Mouse (Mus musculus) kidney, postnatal 14 days (tissue): ENCODE measurements around the gene Vps52.
A peak's percentile ranks its signal among the peaks of the same experiment; 100 is the strongest.
"Not testable (repeated sequence)": the region's sequence is repeated elsewhere in the genome, so short reads cannot be mapped to it uniquely, and the experiment has no call there.

Source experiments
- DNase-seq: peaks from one replicate; pipeline ENCODE4 v3.0.0; 2022; ENCODE audit warnings: mixed read lengths

The Vps52 gene

DNA sequence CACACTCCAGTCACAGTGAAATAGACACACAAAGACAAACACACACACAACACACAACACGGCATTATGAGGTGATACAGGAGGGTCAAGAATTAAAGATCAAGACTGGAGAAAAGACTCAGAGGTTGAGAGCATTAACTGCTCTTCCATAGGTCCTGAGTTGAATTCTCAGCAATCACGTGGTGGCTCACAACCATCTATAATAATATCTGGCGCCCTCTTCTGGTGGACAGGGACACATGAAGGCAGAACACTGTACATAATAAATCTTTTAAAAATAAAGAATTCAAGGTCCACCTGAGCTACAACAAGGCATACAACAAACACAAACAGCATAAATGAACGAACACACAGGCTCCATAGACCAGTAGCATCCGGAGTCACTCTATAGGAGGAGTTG, 13.3 kb downstream of the Vps52 start:
- DNase-seq, result peak; percentile 43

DNA sequence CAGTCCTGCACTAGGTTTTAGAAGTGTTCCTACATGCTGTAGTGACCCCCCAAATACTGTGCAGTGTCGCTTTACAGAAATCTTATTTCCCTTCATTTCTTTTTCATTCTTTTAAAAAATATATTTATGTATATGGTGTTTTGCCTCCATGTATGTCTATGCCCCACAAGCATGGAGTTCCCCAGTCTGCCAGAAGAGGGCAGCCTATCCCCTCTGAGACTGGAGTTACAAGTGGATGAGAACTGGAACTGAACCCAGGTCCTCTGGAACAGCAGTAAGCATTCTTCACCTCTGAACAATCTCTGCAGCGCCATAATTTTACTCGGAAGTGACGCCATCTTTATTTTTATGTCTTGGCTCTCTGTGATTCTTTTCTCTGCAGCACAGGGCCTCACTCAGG, 13.8 kb downstream of the Vps52 start:
- DNase-seq, result no peak

DNA sequence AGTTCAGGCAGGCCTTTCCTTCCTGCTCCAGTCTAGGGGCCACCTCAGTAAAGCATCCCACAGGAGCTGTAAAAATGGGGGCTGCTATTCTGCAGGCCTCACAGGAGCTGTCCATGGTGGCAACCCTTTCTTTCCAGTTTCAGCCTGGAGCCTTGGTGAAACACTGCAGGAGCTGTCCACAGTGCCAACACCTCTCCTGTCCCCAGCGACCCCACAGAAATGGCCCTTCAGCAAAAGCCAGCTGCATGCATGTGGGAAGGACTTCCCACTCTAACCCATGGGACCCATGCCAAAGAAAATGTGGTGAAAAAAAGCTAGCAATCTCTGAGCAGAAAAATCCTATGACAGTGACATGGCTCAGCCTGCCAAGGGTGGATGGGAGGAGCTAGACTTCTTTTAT, 17.1 kb downstream of the Vps52 start:
- DNase-seq, result peak; percentile 56

DNA sequence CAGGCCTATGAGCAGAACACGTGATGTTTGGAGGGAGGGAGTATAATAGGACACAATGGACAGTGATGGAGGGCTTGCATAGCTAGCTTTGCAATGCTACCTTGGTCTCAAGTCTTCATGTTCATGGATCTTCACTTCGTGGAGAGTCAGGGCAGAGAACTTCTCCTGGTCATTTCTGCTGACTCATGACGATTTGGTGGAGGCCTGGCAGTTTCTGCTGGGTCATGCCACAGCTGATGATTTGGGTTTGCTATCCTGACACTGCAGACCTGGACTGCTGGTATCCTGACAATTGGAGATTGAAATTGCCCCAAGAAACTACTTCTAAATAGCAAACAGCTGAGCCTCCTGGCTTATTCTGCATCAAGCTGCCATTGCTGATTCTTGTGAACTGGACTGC, 18.0 kb downstream of the Vps52 start:
- DNase-seq, result no peak

DNA sequence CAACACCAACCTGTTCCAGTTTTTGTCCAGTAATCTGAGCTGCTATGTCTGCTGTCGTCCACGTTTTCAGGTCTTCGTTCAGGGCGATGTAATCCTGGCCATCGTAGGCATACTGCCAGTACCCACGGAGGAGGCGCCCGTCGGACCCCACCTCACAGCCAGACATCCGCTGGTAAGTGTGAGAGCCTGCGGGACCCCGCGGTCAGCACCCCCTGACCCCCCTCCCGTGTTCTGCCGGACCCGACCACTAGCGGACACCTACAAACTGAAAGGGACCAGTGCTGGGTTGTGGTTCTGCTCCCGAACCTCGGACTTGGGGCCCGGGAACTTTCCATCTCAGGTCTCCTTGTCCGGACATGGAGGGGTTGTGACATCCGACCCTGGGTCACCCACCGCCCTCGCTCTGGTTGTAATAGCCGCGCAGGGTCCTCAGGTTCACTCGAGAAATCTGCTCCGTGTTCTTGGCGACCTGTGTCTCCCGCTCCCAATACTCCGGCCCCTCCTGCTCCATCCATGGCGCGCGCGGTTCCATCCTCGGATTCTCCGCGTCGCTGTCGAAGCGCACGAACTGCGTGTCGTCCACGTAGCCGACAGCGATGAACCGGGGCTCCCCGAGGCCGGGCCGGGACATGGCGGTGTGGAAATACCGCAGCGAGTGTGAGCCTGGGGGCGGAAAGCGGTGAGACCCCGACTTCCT, 22.4 kb downstream of the Vps52 start:
- DNase-seq, result no peak

DNA sequence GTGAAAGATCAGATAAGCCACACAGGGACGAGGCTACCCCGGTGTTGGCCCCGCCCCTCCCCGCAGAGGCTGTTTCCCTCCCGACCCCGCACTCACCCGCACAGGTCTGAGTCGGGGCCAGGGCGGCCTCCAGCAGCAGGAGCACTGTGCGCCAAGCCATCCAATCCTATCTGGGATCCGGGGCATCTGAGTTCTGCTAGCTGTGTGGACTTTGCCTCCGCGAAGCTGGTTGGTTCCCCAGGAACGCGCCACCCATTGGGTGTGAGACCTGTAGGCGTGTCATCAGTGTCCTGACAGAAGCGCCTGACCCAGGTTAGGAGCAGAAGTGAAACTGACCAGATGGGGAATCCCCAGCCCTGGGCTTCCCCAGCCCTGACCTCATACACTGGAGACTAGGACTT, 23.0 kb downstream of the Vps52 start:
- DNase-seq, result peak; percentile 92

DNA sequence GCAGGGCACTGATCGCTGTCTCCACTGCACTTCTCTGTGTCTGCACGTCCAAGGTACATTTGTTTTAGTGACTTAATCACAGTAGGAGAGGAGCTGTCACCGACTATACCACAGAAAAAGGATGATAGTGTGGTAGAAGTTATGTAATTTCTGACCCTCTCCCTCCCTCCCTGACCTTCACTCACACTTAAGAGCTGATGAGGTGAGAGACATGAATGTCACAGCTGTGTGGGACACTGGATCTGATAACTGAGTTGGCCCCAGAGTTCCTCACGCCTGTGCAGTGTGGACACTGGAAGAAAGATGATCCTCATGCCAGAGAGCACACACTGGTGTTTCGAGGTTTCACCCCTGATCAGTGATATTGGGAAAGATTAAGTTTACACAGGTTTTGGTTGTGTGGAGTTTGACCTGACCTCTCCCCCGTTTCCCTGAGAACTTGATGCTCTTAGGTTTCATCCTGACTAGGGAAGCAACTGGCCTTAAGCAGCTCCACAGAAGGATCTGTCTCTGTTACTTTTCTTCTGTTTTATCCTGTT, 24.0 kb downstream of the Vps52 start:
- no peak for DNase-seq

DNA sequence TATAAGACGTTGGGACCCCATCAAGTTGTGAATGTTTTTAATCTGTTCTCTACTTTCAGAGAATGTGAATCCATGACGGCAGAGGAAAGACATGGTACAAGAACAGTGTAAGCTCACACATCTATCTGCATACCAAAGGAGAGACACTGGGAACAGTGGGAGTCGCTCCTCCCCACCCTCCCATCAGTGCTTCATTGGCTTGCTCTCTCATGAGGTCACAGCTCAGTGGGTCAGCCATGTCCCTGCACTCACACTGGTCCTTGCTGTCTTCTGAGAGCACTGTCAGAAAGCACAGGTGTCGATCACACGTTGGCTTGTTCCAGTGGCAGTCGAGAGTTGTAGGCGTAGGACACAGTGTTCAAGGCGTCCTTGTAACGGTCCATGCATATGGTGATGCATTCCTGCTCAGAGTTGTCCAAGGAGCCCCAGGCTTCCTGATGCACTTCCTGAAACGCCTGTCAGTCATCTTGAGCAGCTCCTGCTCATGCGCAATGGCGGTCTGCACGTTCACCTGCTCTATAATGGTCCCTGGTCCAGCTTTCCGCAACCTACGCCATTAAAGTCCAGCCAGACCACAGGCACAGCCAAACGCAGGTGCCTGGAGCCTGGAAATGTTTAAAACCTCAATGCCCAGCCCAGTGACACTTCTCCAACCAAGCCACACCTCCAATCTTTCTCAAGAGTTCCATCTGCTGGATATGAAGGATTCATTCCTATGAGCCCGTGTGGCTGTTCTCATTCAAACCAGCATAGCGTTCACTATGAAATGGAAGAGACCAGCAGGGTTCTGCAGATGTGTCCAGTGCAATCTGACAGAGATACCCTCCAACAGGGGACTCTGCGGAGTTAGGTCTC, 24.8 kb downstream of the Vps52 start:
- DNase-seq, result no peak

DNA sequence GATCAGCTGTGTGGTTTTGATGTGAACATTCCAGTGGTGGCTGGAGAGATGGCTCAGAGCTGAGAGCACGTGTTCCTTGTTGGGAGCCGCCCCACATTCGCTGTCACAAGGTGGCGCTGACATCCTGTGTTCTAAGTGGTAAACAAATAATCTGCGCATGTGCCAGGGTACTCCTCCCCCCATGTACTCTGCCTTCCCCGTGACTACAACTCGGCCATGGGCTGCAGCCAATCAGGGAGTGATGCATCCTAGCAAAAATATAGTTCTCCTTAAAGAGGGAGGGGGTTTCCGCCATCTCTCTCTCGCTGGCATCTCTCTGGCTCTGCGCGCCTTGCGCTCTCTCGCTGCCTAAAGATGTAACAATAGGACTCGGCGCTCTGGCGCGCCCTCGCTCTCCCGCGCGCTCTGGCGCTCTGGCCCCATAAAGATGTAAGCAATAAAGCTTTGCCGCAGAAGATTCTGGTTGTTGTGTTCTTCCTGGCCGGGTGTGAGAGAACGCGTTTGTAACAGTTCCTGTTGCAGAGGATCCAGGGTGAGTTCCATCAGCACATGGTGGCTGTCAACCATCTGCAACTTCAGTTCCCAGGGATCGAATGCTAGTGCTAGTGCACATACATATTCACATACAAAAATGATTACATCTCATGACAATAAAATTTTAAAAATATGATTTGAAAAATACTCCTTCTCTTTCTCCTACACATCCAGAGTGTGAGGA, 25.7 kb downstream of the Vps52 start:
- DNase-seq, result peak; percentile 93

DNA sequence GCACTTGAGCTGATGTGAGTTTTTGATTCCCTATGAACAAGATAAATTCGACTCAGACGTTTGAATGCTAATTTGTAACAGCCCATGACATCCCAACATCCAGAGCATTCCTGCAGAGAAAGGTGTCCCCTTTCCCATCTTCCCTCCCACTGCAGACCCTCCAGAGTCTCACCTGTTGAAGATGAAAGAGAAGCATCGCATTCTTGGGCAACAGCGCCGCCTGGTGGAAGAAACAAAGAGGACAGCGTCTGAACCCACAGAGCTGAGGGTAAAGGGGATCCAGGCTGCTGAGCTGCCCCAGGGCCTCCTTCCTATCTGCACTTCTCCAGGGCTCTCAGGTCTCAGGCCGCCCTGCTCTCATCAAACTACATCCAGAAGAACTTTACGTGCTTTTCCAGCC, 26.5 kb downstream of the Vps52 start:
- peak; percentile 58 for DNase-seq

DNA sequence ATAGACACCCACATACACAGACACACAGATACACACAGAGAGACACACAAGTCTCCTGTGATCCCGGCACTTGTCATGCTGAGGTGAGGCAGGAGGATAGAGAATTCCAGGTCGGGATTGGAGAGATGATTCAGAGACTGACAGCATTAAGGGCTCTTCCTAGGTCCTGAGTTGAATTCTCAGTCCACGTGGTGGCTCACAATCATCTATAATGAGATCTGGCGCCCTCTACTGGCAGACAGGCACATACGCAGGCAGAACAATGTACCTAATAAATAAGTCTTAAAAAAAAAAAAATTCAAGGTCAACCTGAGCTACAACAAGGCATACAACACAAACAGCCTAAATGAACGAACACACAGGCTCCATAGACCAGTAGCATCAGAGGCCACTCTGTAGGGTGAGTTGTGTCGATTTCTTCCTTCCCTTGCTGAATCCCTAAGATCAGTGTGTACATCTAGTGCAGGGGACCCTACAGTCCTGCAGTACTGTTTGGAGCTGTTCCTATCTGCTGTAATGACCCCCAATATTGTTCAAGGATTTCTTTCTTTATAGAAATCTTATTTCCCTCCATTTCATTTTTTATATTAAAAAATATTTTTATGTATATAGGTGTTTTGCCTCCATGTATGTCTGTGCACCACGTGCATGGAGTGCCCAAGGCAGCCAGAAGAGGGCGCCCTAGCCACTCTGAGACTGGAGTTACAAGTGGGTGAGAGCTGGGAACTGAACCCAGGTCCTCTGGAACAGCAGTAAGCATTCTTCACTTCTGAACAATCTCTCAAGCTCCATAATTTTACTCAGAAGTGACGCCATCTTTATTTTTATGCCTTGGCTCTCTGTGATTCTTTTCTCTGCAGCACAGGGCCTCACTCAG, 36.4 kb downstream of the Vps52 start:
- DNase-seq, result peak; percentile 64

DNA sequence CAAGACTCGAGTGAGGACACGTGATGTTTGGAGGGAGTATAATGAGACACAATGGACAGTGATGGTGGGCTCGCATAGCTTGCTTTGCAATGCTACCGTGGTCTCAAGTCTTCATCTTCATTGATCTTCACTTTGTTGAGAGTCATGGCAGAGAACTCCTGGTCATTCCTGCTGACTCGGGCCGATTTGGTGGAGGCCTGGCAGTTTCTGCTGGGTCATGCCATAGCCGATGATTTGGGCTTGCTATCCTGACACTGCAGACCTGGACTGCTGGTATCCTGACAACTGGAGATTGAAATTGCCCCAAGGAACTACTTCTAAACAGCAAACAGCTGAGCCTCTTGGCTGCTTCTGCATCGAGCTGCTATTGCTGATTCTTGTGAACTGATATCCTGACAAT, 39.3 kb downstream of the Vps52 start:
- DNase-seq, result no peak

DNA sequence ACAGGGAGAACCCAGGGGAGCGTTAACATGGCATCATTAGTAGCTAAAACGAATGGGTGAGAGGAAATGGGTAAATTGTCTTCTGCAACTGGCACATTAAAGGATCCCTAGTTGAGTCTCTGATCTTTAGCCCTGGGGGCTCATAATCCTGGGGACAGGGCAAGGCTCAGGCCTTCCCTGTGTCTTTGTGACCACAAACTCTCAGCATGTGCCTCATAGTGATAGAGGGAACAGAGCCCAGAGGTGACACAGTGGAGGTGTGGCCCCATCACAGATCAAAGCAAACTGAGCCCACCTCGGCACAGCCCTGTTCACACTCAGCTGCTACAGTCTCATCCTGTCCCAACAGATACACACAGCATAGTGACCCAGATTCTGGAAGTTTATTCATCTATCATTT, 40.0 kb downstream of the Vps52 start:
- no peak for DNase-seq

DNA sequence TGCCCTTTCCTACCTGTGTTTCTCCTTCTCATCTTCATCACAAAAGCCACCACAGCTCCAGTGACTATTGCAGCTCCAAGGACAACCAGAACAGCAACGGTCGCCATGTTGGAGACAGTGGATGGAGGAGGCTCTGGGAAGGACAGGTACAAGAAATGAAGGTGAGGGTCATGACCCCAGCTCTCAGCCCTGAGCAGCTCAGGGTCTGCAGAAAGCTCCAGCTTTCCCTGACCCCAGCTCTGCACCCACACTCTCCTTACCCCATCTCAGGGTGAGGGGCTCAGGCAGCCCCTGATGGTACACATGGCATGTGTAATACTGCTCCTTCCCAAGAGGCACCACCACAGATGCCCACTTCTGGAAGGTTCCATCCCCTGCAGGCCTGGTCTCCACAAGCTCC, 41.4 kb downstream of the Vps52 start:
- not testable (repeated sequence) for DNase-seq

DNA sequence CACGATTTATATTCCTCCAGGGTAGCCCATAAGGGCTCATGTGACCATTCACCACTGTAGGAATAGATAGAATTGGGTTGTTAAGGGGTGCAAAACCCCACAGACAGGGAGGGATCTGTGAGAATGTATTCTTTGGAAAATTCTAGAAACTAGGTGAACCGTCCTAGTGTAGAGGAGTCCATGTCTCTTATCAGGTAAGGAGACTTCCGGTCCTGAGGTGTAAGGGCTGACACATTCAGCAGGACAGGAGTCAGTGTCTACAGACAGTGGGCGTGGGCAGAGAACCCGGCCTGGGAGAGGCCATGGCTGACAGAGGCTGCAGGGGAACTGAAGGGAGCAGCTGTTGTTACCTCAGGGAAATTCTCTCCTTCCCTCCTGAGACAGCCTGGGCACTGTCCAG, 43.1 kb downstream of the Vps52 start:
- not testable (repeated sequence) for DNase-seq

DNA sequence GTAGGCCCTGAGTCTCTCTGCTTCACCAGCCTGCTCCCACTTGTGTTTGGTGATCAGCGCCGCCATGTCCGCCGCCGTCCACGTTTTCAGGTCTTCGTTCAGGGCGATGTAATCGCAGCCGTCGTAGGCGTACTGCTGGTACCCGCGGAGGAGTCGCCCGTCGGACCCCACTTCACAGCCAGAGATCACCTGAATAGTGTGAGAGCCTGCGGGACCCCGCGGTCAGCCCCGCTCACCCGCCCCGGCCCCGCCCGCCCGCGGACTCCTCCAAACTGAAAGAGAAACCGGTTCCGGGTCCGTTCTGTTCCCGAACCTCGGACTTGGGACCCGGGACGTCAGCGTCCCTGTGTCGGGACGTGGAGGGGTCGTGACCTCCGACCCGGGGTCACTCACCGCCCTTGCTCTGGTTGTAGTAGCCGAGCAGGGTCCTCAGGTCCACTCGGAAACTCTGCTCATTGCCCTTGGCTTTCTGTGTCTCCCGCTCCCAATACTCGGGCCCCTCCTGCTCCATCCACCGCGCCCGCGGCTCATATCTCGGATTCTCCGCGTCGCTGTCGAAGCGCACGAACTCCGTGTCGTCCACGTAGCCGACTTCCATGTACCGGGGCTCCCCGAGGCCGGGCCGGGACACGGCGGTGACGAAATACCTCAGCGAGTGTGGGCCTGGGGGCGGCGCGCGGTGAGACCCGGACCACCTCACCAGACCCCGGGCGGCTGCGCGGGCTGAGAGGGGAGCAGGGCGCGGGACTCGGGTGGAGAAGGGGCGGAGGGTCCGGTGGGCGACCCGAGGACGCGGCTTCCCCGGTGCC, 43.9 kb downstream of the Vps52 start:
- peak; percentile 37 for DNase-seq

DNA sequence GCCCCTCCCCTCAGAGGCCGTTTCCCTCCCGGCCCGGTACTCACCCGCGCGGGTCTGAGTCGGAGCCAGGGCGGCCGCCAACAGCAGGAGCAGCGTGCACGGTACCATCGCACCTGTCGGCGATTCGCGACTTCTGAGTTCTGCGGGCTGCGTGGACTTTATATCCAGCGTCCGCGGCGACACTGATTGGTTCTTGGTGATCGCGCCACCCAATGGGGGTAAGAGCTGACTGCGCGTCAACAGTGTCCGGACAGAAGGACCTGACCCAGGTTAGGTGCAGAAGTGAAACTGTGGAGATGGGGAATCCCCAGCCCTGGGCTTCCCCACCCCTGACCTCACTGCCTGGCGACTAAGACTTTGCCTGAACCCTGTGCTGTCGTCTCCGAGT, 44.5 kb downstream of the Vps52 start, which contains the start of gene H2-K1:
Gene H2-K1 (minus strand): TSS at position 198 of the 388 bp plus-strand sequence.
- DNase-seq, result peak; percentile 94

DNA sequence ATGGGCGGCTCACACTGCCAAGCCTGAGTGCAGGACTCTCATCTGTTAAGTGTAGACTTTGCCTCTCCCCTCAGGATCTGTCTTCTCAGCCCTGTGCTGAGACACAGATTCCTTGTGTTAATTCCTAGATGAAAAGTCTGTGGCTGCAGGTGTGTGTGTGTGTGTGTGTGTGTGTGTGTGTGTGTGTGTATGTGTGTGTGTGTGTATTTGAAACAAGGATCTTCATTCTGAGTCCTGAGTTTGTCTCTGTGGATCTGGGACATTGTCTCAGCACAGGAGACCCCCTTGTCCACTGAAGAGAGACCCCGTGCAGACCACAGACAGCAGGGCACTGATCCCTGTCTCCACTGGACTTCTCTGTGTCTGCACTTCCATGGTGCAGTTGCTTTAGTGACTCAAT, 45.2 kb downstream of the Vps52 start:
- not testable (repeated sequence) for DNase-seq

DNA sequence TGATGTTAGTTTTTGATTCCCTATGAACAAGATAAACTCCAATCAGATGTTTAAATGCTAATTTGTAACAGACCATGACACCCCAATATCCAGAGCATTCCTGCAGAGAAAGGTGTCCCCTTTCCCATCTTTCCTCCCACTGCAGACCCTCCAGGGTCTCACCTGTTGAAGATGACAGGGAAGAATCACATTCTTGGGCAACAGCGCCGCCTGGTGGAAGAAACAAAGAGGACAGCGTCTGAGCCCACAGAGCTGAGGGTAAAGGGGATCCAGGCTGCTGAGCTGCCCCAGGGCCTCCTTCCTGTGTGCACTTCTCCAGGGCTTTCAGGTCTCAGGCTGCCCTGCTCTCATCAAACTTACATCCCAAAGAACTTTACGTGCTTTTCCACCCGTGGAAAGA, 47.8 kb downstream of the Vps52 start:
- DNase-seq, result no peak

DNA sequence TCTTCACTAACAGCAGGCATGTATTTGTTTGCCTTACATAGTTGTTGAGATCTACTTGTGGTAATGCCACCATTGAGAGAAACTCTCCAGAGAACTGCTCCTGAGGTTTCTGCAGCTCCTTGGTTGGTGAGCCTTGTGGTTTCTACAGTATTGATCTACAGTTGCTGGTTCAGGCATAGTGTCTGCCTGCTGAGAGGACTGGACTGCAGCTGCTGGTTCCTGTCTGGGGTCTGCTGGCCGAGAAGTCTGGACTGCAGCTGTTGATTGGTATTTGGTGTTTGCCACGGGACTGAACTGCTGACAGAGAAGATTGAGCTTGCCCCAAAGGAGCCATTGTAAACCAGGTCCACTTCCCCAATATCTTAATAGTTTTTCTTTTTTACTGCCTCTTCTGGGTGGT, 51.0 kb downstream of the Vps52 start:
- DNase-seq, result no peak

DNA sequence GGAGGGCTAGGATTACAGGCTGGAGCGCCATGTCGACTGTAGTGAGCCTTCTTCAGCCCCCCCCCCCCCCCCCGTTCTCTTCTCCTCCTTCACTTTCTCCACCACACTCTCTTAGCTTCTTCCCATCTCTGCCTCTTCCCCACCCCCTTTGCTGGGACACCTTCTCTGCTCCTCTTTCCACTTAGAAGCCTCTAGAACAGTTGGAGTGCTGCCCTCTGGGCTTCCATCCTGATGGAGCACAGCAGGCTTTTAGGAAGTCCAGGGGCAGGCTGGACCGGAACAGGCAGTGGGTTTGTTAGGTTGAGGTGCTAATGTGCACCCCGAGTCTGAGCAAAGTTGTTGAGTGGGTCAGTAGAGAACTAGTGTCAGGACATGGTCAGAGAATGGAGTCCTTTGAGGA, 54.5 kb downstream of the Vps52 start:
- no peak for DNase-seq
